Mouse (Mus musculus) left cerebral cortex, postnatal 25 days (tissue): Measurements from ENCODE around the gene Siae. TPM values are rescaled to one million over a fixed set of nuclear protein-coding genes. Genes with fewer than 3 reads are reported as not detected.
A peak's percentile ranks its signal among the peaks of the same experiment; 100 is the strongest.

Source experiments
- DNase-seq, 2 experiments: peaks; one replicate each; pipeline ENCODE4 v3.0.0; 2022; ENCODE audit warnings: low spot score in 2 of 2, mixed read lengths in 1 of 2
- intact Hi-C: fragments of 180-260 bp; cut with DNase I; formaldehyde crosslinking; loops from one replicate; pipeline ENCODE4 v1.15.1; 2025
- total RNA-seq, 2 experiments: library from RNA; stranded (reverse); gene quantifications; 2 replicates each; pipeline ENCODE4 v1.2.3; 2021

Siae gene
- total RNA-seq, 2 experiments from 2014 or later = 20.3 to 24.2 TPM

DNA sequence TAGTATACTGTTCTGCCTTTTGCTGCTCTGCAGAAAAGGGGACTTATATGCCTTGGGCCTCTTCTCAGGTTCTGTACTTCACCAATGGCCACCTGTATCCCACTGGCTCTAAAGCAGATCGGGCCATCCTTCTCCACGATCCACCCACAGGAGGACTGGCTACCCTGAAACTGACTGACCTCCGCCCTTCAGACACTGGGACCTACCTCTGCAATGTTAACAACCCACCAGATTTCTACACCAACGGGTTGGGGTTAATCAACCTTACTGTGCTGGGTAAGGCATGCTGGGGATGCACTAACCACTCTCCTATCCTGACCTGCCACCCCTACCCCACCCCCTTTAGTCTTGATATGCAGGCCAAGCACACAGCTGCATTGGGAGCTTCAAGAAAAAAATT is 15.3 kb upstream of the Siae start:
- intact Hi-C loops = no loop called here
- DNase-seq = peak in 1 of 2 experiments; percentile 45

DNA sequence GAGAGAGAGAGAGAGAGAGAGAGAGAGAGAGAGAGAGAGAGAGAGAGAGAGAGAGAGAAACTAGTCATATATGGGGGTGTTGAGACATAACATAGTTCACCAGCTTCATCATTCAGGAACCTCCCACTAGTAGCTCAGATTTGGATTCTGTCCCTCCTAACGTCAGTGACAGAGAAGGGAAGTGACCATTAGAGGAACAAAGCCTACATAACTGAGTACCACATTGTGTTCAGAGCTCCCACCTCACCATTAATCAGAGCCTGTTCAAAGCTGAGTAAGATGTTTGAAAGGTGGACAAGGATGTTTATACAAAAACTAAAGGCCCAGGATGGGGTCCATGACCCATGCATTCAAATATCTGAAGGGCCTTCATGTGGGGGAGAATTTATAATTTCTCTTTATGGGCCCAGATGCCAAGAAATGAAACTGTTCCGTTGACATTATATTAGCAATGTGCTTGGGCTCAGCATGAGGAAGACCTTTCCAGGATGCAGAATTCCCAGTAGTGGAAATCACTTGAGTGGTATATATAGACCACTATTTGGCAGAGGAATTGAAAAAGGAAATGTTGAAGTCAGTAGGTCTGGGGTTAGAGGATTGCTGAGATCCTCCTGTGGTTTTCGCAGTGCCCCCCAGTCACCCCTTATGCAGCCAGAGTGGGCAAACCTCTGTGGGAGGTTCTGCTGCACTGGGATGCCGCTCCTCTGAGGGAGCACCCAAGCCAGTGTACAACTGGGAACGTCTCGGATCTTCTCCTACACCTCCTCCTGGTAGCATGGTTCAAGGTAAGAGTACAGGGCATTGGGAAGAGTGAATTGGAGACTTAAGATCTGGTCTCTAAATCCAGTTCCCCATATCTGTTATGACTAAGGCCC is 14.6 kb upstream of the Siae start:
- intact Hi-C loops = no loop called here
- DNase-seq = peak; percentile 32 to 62

GRCm38 (mm10) chr9:37541851-37542642 is 13.5 kb upstream of the Siae start:
- intact Hi-C loops = no loop called here
- peak in 1 of 2 experiments; percentile 31 for DNase-seq

DNA sequence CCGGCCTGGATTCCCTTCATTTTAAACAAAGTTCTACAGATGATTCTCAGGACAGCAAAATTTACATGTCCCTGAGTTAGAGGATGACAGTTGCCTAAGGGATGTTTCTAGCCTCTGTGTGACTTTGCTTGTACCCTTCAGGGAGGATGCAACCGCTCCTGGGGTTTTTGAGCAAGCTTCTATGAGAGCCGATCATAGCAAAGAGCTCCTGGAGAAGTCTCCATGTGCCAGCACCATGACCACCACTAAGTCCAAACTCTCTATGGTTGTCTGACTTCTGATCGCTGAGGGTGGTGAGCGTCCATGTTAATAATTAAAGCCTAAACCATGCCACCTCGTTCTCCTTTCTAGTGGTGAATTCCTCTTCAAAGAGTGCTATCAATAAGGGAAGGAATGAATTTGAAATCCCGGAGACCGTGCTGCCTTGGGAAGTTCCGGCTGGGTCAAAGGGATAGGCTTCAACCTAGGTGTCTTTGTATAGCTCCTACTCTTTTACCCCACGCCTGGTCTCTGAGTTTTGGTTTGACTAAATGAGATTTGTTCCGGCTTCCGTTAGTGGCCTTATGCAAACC is 11.5 kb upstream of the Siae start:
- intact Hi-C loops = loop anchor here (2.0 kb wide), 3 partner anchors 71 to 113 kb away; no protein-coding TSS in a partner anchor

DNA sequence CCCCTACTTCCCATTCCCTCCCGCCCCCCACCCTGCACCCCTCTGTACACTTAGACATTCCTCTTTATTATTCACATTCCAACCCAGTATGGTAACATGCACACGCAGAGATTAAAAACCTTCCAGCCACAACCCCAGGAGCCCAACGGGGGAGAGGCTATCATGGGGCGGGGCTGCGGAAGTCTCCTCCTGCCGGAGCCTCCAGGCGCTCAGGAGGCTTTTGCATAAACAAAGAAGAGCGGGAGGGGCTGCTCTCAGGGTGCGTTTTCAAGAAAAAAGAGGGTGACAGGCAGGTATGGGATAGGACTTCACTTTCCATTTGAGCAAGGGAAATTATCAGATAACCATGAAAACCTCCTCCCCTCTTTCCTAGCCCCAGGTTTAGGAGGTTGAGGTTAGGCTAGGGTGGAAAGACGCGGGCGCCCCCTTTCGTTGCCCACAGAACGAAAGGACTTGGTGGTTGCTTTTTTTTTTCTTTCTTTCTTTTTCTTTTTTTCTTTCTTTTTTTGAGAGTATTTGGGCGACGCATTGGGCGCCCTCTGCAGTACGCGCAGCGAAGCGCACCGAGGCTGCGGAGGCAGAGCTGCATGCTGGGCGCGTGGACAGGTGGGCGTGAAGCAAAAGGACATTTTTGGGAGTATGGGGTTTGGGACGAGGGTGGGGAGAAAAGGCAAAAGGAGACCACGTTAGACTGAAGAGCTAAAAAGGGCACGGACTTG is 10.9 kb upstream of the Siae start:
- intact Hi-C loops = loop anchor here (2.0 to 5.0 kb wide), 4 partner anchors 70 to 388 kb away; no protein-coding TSS in a partner anchor
- peak; percentile 73 to 86 for DNase-seq

More for the DNA sequence above, 11.5 kb upstream of the Siae start:
- DNase-seq = no peak

GRCm38 (mm10) chr9:37545166-37545610 is 10.3 kb upstream of the Siae start:
- intact Hi-C loops = loop anchor here (2.0 to 5.0 kb wide), 4 partner anchors 70 to 387 kb away; no protein-coding TSS in a partner anchor
- DNase-seq = peak; percentile 17 to 34

DNA sequence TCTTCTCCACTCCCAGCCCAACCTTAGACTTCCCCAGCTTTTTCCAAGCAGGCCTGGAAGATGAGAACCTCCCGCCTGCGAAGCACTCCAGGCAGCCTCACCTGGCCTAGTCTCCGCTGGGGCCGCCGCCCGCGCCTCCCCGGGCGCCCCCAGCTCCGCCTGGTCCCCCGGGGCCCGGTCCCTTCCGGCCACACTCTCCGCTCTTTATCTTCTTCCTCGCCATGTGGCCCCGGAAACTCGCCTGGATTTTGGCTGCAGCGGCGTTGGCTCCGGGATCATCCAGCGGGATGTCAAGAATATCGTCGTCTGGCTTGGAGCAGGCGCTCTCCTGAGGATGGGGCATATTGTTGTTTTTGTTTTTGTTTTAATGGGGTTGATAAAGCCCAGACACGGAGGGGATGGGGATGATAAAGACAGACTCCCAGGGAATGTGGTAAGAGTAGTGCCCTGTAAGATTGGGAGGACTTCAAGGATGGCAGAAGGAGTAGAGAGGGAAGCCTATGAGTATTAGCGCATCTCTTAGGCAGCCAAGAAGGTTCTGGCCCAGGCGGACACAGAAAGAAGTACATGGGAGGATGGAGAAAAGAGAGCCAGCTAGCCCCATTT is 9.5 kb upstream of the Siae start:
- intact Hi-C loops = loop anchor here (2.0 to 5.0 kb wide), 4 partner anchors 69 to 386 kb away; no protein-coding TSS in a partner anchor
- DNase-seq = peak in 1 of 2 experiments; percentile 15

DNA sequence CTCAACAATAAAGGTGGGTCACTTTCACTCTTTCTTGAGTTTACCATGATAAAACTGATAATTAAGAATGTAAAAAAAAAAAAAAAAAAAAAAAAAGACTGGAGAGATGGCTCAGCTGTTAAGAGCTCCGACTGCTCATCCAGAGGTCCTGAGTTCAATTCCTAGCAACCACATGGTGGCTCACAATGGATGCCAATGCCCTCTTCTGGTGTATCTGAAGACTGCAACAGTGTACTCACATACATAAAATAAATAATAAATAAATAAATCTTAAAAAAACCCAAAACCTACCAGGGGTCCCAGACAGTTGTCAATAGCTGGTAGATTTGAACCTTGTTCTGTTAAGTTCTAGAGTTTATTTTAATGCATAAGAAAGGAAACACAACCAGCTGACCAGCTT is 8.6 kb upstream of the Siae start:
- DNase-seq = peak in 1 of 2 experiments; percentile 43
- intact Hi-C loops = loop anchor here (5.0 kb wide), 1 partner anchor 385 kb away; no protein-coding TSS in a partner anchor

- DNase-seq = peak; percentile 12 to 31
- intact Hi-C loops = loop anchor here (5.0 kb wide), 1 partner anchor 127 kb away; no protein-coding TSS in a partner anchor
Observed at GRCm38 (mm10) chr9:37550435-37550834, 5.1 kb upstream of the Siae start.

- intact Hi-C loops = loop anchor here (1.0 to 5.0 kb wide), 3 partner anchors 16 to 125 kb away; partner anchors contain the start of gene Spa17
- peak; percentile 36 to 54 for DNase-seq
Observed at GRCm38 (mm10) chr9:37551751-37552531, 3.6 kb upstream of the Siae start.

GRCm38 (mm10) chr9:37552536-37553293 is 2.8 kb upstream of the Siae start, which contains the start of gene Nrgn:
Gene Nrgn, minus strand, starts transcription at chr9:37552904.
- intact Hi-C loops = loop anchor here (1.0 to 5.0 kb wide), 3 partner anchors 16 to 125 kb away; partner anchors contain the start of gene Spa17
- DNase-seq = peak; percentile 88 to 97

DNA sequence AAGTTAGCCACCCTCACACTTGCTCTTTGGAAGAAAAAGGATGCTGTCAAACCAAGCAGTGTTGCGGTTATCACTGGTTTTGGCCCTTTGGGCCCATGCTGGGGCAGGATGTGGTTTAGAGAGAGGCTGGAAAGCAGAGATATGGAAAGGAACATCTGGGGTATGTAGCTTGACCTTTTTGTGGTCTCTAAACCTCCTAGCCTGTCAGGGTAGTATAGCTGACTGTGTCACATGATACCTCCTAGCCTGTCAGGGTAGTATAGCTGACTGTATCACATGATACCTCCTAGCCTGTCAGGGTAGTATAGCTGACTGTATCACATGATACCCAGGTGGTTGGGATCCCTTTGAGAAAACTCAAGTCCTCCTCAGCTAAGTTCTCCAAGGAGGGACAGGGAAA is 1.2 kb upstream of the Siae start:
- peak in 1 of 2 experiments; percentile 6 for DNase-seq
- intact Hi-C loops = loop anchor here (5.0 kb wide), 1 partner anchor 123 kb away; no protein-coding TSS in a partner anchor

DNA sequence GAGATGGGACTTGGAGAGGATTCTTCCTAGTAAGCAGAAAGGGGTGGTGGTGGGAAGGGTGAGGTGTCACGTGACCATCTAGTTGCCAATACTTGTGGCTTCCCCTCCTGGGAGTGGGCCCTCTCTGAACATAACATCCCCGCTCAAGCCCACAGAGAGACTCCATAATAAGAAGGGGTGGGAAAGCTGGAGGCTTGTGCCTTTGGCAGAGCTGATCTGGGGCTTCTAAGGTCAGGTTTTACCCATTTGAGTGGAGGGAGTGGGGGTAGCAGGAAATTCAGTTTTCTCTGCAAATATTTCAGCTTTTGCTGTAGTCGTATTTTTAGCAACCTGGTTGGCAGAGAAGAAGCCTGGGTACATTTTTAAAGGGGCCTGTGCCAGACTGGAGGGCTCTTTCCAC is 868 bp downstream of the Siae start:
- DNase-seq = peak; percentile 35 to 85

DNA sequence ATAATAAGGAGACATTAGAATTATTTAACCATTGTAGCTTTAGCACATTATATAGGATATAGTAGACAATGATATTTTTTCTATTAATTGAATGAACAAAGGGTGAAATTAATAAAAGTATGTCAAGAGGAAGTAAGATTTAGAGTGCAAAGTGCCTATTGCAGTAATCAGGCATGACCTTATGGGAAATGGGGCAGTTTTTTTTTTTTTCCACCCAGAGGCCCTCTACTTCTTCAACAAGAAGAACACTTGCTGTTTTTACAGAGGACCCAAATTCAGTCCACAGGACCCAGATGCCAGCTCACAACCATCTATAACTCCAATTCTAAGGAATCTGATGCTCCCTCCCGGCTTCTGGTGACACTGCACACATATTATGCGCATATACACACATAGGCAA is 5.1 kb downstream of the Siae start:
- peak in 1 of 2 experiments; percentile 1 for DNase-seq
- intact Hi-C loops = no loop called here

More for the DNA sequence above, 868 bp downstream of the Siae start:
- intact Hi-C loops = loop anchor here (1.0 to 2.0 kb wide), 2 partner anchors 12 to 68 kb away; no protein-coding TSS in a partner anchor

DNA sequence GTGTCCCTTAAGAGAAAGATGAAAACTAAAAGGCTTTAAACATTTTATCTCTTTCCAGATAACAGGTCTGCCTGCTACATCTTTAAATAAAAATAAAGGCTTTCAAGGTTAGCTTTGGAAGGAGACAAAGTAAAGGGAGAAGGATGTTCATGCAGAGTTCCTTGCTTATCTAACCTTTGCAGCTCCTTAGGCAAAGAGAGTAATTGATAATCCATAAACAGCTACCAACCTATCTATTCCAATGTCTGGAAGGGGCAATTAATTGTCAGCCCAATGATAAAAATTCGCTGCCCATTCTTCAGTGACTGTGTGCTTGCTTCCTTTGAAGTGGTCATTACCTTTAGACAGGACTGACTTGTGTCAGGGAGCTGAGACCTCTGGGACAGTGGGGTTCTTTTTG is 8.3 kb downstream of the Siae start:
- intact Hi-C loops = no loop called here

DNA sequence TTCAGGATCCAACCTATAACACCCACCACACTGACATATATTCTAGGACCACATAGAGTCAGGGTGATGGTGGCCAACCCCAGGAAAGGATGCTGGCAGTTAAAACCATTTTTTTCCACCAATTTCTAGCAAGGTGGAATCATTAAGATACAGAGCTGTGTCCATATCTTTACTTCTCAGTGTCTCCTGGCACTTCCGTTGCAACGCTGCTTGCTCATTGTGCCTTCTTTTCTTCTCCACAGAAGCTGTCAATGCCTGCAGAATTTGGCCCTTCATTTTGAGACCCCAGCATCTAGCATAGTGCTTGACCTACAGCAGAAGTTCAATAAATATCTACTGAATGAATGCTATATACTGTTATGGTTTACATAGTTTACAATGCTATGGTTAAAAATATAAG is 11.5 kb downstream of the Siae start:
- intact Hi-C loops = loop anchor here (5.0 kb wide), 2 partner anchors 110 to 365 kb away; no protein-coding TSS in a partner anchor
- DNase-seq = no peak

More for the DNA sequence above, 8.3 kb downstream of the Siae start:
- peak in 1 of 2 experiments; percentile 0 for DNase-seq
